Mouse (Mus musculus) activated CD4-positive, CD25-positive, alpha-beta regulatory T cell, adult 4 months (primary cell): ENCODE data around the gene Tmem104. TPM values are rescaled to one million over a fixed set of nuclear protein-coding genes. Genes with fewer than 3 reads are reported as not detected.

Experiments
- ATAC-seq: one replicate; pipeline ENCODE4 v1.8.0; 2017
- polyA plus RNA-seq, 2 experiments: library from polyadenylated mRNA; unstranded; fragments of 100-300 nt; shearing (Covaris generic); gene quantifications; one replicate each; pipeline ENCODE4 v1.2.1; 2017

Tmem104 gene
- polyA plus RNA-seq, 2 experiments from 2014 or later, result 9.3 to 11.9 TPM

GRCm38 (mm10) chr11:115231924-115232323 lies 44.6 kb downstream of the Tmem104 start:
- peak; percentile 17 for ATAC-seq

- ATAC-seq, result no peak
Measured at GRCm38 (mm10) chr11:115232889-115233288, 45.6 kb downstream of the Tmem104 start.

- ATAC-seq, result no peak
Measured at GRCm38 (mm10) chr11:115233526-115234290, 46.4 kb downstream of the Tmem104 start.

- no peak for ATAC-seq
Measured at GRCm38 (mm10) chr11:115234320-115235044, 47.2 kb downstream of the Tmem104 start.

- no peak for ATAC-seq
Measured at GRCm38 (mm10) chr11:115236570-115236969, 49.3 kb downstream of the Tmem104 start.

GRCm38 (mm10) chr11:115241402-115241801 lies 54.1 kb downstream of the Tmem104 start:
- no peak for ATAC-seq

- ATAC-seq, result no peak
Measured at GRCm38 (mm10) chr11:115242746-115243145, 55.5 kb downstream of the Tmem104 start.

GRCm38 (mm10) chr11:115243783-115244182 lies 56.5 kb downstream of the Tmem104 start:
- no peak for ATAC-seq

GRCm38 (mm10) chr11:115244840-115245239 lies 57.6 kb downstream of the Tmem104 start:
- no peak for ATAC-seq

GRCm38 (mm10) chr11:115246386-115246785 lies 59.1 kb downstream of the Tmem104 start:
- ATAC-seq, result no peak

- ATAC-seq, result no peak
Measured at GRCm38 (mm10) chr11:115247240-115247639, 60.0 kb downstream of the Tmem104 start.

GRCm38 (mm10) chr11:115247945-115248344 lies 60.7 kb downstream of the Tmem104 start:
- ATAC-seq, result no peak

GRCm38 (mm10) chr11:115249721-115250404 lies 62.6 kb downstream of the Tmem104 start:
- no peak for ATAC-seq

- ATAC-seq, result no peak
Measured at GRCm38 (mm10) chr11:115250405-115251090, 63.3 kb downstream of the Tmem104 start.

GRCm38 (mm10) chr11:115251258-115251657 lies 64.0 kb downstream of the Tmem104 start:
- ATAC-seq, result no peak

GRCm38 (mm10) chr11:115257775-115258510 lies 70.7 kb downstream of the Tmem104 start:
- ATAC-seq, result no peak

GRCm38 (mm10) chr11:115259134-115259533 lies 71.8 kb downstream of the Tmem104 start:
- no peak for ATAC-seq

- no peak for ATAC-seq
Measured at GRCm38 (mm10) chr11:115262954-115263353, 75.7 kb downstream of the Tmem104 start.

- no peak for ATAC-seq
Measured at GRCm38 (mm10) chr11:115264136-115264861, 77.0 kb downstream of the Tmem104 start.

- ATAC-seq, result no peak
Measured at GRCm38 (mm10) chr11:115264862-115265668, 77.8 kb downstream of the Tmem104 start.
